Mouse (Mus musculus) ovary, postnatal 10 days (tissue): ENCODE results near the gene Hist4h4.
A peak's percentile ranks its signal among the peaks of the same experiment; 100 is the strongest.

Experiments used
- DNase-seq: peaks from one replicate; pipeline ENCODE4 v3.0.0; 2022; ENCODE audit warnings: low spot score

Gene Hist4h4

GRCm38 (mm10) chr6:136803739-136804633 is at the start of gene Hist4h4:
Gene Hist4h4, minus strand, starts transcription at chr6:136804415.
- DNase-seq: peak; percentile 99

GRCm38 (mm10) chr6:136852762-136853161 is 48.5 kb upstream of the Hist4h4 start:
- DNase-seq: no peak

DNA sequence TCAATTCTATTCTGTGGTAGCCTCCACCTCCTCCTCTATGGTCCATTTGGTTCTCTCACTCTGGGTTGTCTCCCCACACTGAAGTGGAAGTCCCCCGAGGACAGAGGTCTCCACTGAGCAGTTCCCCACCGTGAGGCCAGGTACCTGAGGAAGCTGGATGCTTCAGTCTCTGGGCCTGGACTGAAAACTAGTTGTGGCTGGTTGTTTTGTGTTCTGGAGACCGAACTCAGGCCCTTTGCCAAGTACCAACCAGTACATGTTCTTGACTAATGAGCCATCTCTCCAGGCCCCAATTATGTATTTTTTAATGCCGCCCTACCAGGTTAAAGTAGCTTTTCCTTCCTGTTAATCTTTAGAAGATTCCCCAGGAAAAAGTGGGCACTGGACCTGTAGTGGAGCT is 48.1 kb upstream of the Hist4h4 start:
- DNase-seq: no peak

GRCm38 (mm10) chr6:136850267-136850666 is 46.1 kb upstream of the Hist4h4 start:
- DNase-seq: no peak

- no peak for DNase-seq
Measured at GRCm38 (mm10) chr6:136848971-136849370, 44.8 kb upstream of the Hist4h4 start.

- no peak for DNase-seq
Measured at GRCm38 (mm10) chr6:136848399-136848798, 44.2 kb upstream of the Hist4h4 start.

GRCm38 (mm10) chr6:136847790-136848189 is 43.6 kb upstream of the Hist4h4 start:
- DNase-seq: no peak

GRCm38 (mm10) chr6:136847267-136847666 is 43.1 kb upstream of the Hist4h4 start:
- no peak for DNase-seq

DNA sequence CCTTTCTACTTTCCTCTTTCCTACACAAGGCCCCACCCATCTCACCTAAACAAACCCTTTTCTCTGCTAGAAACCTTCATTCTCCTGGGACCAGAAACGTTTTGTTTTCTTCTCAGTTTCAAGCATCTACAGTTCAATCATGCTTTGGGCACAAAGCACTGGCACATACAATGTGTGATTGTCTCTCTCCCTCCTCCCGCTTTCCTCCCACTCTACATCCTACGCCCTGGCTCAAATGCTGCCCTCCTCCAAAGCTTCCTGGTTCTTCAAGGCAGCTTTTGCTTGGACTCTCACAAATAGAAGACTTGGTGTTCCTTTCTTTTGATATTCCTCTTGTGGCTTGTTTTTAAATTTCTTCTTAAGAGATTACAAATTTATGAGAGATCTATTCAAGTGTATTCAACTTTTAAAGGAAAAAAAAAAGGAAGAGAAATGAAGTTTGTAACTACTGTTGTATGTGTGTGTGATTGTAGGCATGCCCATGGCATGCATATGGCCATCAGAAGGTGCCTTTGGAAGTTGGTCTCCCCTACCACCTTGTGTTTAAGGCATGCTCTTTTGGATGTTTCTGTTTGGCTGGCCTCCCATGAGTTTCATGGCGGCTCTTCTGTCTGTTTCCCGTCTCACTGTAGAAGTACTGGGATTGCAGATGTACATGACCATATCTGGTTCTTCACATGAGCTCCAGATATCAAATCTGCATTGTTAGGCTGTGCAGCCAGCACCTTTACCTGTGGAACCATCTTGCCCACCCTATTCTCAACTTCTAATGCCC is 41.7 kb upstream of the Hist4h4 start:
- no peak for DNase-seq

DNA sequence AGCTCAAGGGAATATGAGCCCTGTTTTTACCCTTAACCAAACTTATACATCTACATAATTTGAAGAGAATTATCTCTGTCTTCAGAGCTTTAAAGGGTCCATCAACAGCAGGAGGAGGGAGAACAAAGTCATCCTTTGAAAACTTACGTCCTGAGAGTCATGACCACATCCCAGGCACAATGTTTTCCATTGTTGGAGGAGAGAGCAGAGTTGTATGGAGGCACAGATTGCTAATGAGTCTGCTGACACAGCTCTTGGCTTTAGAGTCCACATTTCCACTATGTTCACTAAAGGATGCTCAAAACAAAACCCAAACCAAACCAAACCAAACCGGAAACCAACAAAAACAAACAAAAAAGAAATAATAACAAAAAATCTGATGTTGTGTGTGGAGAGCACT is 40.7 kb upstream of the Hist4h4 start:
- no peak for DNase-seq

- no peak for DNase-seq
Measured at GRCm38 (mm10) chr6:136837323-136837722, 33.1 kb upstream of the Hist4h4 start.

- no peak for DNase-seq
Measured at GRCm38 (mm10) chr6:136835352-136835751, 31.1 kb upstream of the Hist4h4 start, which contains the start of gene Smco3. Gene Smco3, minus strand, starts transcription at chr6:136835452.

DNA sequence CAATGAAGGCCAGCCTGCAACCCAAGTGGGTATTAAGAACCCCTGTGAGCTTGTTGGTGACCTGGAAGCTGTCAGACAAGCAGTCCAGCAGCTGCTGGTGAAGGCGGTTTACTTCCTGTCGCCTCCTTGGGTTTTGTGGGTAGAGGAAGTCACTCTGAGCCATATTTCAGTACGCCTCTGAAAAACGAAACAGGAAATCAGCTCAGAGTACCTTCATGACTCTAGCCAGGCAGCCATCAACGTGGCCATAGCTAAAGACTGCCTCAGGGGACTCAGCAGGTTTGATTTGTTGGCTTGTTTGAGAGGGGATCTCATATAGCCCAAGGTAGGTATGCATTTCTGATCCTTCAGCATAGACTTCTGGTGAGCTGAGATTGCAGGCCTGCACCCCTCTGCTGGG is 27.5 kb upstream of the Hist4h4 start:
- no peak for DNase-seq

DNA sequence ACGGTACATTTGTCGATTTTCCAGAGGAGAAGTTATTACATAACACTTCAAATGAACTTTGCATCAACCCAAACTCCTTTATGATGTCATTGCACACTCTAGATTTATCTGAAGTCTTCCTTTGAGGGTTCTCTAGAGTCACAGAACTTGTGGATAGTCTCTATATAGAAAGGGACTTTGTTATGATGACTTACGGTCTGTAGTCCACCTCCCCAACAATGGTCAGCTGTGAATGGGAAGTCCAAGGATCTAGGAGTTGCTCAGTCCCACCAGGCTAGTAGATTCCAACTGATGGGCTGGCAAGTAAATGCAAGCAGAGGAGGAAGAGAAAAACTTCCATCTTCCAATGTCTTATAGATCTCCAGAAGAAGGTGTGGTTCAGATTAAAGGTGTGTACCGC is 24.5 kb upstream of the Hist4h4 start:
- no peak for DNase-seq

GRCm38 (mm10) chr6:136827881-136828561 is 23.8 kb upstream of the Hist4h4 start, which contains the start of gene Wbp11:
Gene Wbp11, minus strand, starts transcription at chr6:136828233.
- DNase-seq: peak; percentile 86

DNA sequence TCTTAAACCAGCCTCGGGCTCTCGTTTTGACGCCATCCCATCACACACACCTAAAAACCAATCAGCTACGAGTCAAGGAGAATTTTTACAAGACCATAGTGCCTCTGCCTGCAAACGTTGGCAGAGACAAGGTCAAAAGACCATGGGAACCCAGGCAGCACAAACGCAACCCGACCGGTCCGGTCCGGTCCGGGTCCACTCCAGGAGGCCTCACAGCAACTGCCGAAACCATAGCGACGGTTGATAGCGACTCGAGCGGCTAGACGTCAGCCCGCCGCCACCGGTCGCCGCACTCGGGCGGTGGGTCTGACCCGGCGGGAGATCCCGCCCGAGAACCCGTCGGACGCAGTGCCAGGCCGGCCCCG is 23.3 kb upstream of the Hist4h4 start, which contains the start of gene BC049715:
Gene BC049715 (plus strand): TSS at position 111 of the 365 bp plus-strand sequence.
- DNase-seq: no peak

DNA sequence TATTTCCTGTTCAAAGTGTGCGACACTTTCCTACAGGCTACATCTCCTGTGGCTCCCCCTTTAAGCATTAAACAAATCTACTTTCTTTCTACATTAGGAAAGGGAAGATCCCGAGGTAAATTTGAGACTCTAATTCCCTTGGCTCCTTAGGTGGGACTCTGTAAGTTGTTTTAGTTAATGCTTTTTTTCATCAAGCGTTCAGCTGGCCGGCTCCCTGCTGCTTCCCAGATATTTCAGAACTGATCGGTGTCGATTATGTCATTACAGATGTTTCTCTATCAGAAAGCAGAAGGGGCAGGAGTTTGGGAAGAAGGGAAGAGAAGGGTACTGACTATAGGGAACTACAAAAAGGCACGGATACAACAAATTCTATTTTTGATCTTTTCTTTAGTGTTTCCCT is 22.9 kb upstream of the Hist4h4 start:
- DNase-seq: no peak

GRCm38 (mm10) chr6:136824987-136825386 is 20.8 kb upstream of the Hist4h4 start:
- DNase-seq: no peak

- DNase-seq: no peak
Measured at GRCm38 (mm10) chr6:136821086-136821485, 16.9 kb upstream of the Hist4h4 start.

- DNase-seq: no peak
Measured at GRCm38 (mm10) chr6:136820381-136820780, 16.2 kb upstream of the Hist4h4 start.

DNA sequence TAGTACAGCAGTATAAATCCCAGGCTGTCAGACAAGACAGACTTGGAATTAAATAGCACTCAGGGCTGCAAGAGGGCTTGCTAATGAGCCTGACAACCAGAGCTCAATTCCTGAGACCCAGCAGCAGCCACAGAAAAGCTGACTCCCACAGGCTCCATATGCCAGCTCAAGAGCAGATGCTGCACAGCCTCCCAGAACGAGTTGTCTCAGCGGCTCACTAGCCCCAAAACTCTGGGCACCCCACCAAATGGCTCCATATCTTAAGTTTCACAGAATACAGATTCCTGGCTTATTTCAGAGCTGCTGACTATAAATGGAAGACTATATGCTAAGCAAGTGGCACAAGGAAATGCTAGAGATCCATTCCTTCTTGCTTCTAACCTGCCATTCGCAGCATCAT is 13.3 kb upstream of the Hist4h4 start:
- no peak for DNase-seq

GRCm38 (mm10) chr6:136816826-136817225 is 12.6 kb upstream of the Hist4h4 start:
- no peak for DNase-seq
